ENCODE assay signal across 30 mouse cellular contexts in the genomic region with DNA sequence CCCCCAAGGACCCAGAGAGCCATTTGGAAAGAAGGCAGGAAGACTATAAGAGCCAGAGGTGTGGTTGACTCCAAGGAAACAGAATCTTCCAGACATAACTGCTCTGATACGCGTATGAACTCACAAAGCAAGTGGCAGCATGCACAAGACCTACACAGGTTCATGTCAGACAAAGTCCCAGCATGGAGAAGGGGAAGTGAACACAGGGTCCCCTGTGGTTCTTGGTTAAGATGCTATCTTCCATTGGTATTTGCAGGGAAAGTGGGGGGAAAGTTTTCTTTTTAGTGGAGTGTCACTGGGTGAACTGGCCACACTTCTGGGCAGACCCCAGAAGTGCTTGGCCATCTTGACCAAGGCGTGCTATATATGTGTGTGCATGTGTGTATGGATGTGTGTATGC.
A peak's percentile ranks its signal among the peaks of the same experiment; 100 is the strongest.
DNase-seq lines count a peak whose midpoint lies in the region; ATAC-seq lines count a peak whose summit lies in the region.
"Had no signal": no experiment of that assay in that cellular context is flagged by ENCODE, and none has a peak within 500 bp of the region (broad histone marks: within the 10 kb centered on the region; RNA-seq: fewer than 3 reads in every experiment).

No protein-coding gene starts in this region.

- no peaks in the 10 kb centered on the region for H3K4me1 ChIP-seq in heart, embryonic 10.5 days
- H3K4me1 ChIP-seq in midbrain, embryonic 13.5 days (replicated peaks): no peaks in the 10 kb centered on the region
- H3K4me1 ChIP-seq: embryonic facial prominence, embryonic 10.5 days; embryonic facial prominence, embryonic 13.5 days; forebrain, embryonic 12.5 days; forebrain, embryonic 15.5 days had no signal

- no peak overlapping the region for H3K9ac ChIP-seq in midbrain, embryonic 13.5 days (replicated peaks)
- H3K9ac ChIP-seq: embryonic facial prominence, embryonic 13.5 days; forebrain, embryonic 12.5 days; forebrain, embryonic 15.5 days; hindbrain, embryonic 14.5 days had no signal

- no peaks in the 10 kb centered on the region for H3K36me3 ChIP-seq in heart, embryonic 10.5 days
- peaks cover 2% of the 10 kb centered on the region for H3K36me3 ChIP-seq in midbrain, embryonic 13.5 days
- H3K36me3 ChIP-seq: embryonic facial prominence, embryonic 10.5 days; embryonic facial prominence, embryonic 13.5 days; forebrain, embryonic 12.5 days; forebrain, embryonic 15.5 days; G1E had no signal

- peak; percentile 71 to 75; a peak in 3 of 4 replicates for ATAC-seq in hematopoietic stem cell, adult 5-6 weeks (replicated peaks in 1 of 2; ENCODE audit: insufficient read depth in 1 of 2, low FRiP score in 2 of 2, low TSS enrichment in 1 of 2, low read depth in 1 of 2, poor library complexity in 2 of 2, severe bottlenecking in 2 of 2)
- ATAC-seq in midbrain, embryonic 13.5 days: no peak
- ATAC-seq: activated CD4-positive, CD25-positive, alpha-beta regulatory T cell, adult 4 months; forebrain, embryonic 15.5 days; hindbrain, postnatal 0 days; inflammation-experienced regulatory T-cells, adult 6 months; intestine, embryonic 16.5 days had no signal

- 86% methylated on average over 3 of the region's 3 CpGs for WGBS in heart, embryonic 10.5 days
- WGBS in midbrain, embryonic 13.5 days: 96% methylated on average over 3 of the region's 3 CpGs

- DNase-seq in heart, embryonic 10.5 days (ENCODE audit: low spot score): peak; percentile 45
- no peak for DNase-seq in heart, adult 18-20 months
- peak; percentile 24 for DNase-seq in MEL-GATA-1-ER (ENCODE audit: extremely low read depth, low read depth)
- DNase-seq in cerebellum, adult 9-10 months: no peak
- DNase-seq: adrenal gland, adult 8-10 months; adrenal gland, postnatal 25 days; B cell, adult 2 months; cerebellum, adult 11-12 months; cerebellum, adult 8-10 months; cerebellum, postnatal 14 days; embryo, embryonic 11 days; gastrocnemius, postnatal 10 days; gastrocnemius, postnatal 36 days; heart, adult 2 months; kidney, adult 18-20 months had no signal

- H3K27ac ChIP-seq in heart, embryonic 10.5 days: no peak overlapping the region
- H3K27ac ChIP-seq in midbrain, embryonic 13.5 days: no peak overlapping the region
- H3K27ac ChIP-seq: embryonic facial prominence, embryonic 10.5 days; embryonic facial prominence, embryonic 13.5 days; forebrain, embryonic 12.5 days; forebrain, embryonic 15.5 days; heart, adult 2 months; hindbrain, embryonic 14.5 days; hindbrain, postnatal 0 days had no signal

- no peaks in the 10 kb centered on the region for H3K9me3 ChIP-seq in heart, embryonic 10.5 days
- H3K9me3 ChIP-seq in midbrain, embryonic 13.5 days: 0 out of 2 replicates have a peak, but pooled peaks cover 3% of the 10 kb centered on the region
- H3K9me3 ChIP-seq: embryonic facial prominence, embryonic 10.5 days; G1E had no signal

- H3K4me2 ChIP-seq in midbrain, embryonic 13.5 days (replicated peaks): no peak overlapping the region
- H3K4me2 ChIP-seq: embryonic facial prominence, embryonic 13.5 days; forebrain, embryonic 12.5 days; forebrain, embryonic 15.5 days; heart, embryonic 11.5 days; hindbrain, embryonic 14.5 days had no signal

- no peak overlapping the region for H3K4me3 ChIP-seq in heart, embryonic 10.5 days
- H3K4me3 ChIP-seq in midbrain, embryonic 13.5 days (replicated peaks): no peak overlapping the region
- H3K4me3 ChIP-seq: embryonic facial prominence, embryonic 10.5 days; embryonic facial prominence, embryonic 13.5 days; erythroblast, embryonic 14.5 days; forebrain, embryonic 12.5 days; forebrain, embryonic 15.5 days; heart, adult 2 months had no signal

- H3K27me3 ChIP-seq in heart, embryonic 10.5 days (ENCODE audit: insufficient read depth, poor library complexity, severe bottlenecking): no peaks in the 10 kb centered on the region
- no peaks in the 10 kb centered on the region for H3K27me3 ChIP-seq in midbrain, embryonic 13.5 days
- H3K27me3 ChIP-seq: CH12.LX; embryonic facial prominence, embryonic 13.5 days; forebrain, embryonic 12.5 days; forebrain, embryonic 15.5 days had no signal

Comparison
In these comparisons a context has a peak if more than half of its experiments do, and no peak if none do; other contexts are left out.
1. DNase-seq: peak in heart, embryonic 10.5 days (single experiment) and MEL-GATA-1-ER (single experiment); none in heart, adult 18-20 months (0 of 2) and cerebellum, adult 9-10 months (single experiment).